Mouse (Mus musculus): ENCODE data around the gene Sik2. TPM values are rescaled to one million over a fixed set of nuclear protein-coding genes. Genes with fewer than 3 reads are reported as not detected.

The Sik2 gene
- polyA plus RNA-seq, 1 experiment from 2014 or later = 18.5 TPM

DNA sequence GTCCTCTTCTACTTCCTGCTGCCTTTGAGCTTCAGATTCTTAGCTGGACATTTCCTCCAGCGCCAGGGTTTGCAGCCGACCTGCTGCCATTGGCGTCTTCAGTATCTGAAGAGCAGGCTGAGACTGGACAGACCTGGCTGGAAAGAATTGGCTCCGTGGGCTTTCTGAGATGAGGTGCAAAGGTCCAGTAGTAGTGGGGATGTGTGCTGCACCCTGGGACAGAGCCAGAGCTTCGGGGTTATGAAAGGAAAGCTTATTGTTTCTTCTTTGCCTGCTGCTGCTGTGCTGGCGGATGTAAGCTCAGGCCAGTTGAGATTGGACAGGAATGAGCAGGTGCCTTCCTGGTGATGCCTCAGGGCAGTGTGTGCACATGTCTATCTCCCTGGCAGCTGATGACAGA lies 134.8 kb downstream of the Sik2 start:
- Histone ChIP-seq H3K4me2 (ENCODE audit: low read depth, low read length) (no peak overlapping the region), H3K27ac (ENCODE audit: low read length) (no peak overlapping the region), H3K36me3 (ENCODE audit: control insufficient read depth, insufficient read depth) (peaks cover 41% of the 10 kb centered on the region), H3K9me3 (replicated peaks; ENCODE audit: control insufficient read depth, low read length) (no peaks in the 10 kb centered on the region), H3K9ac (ENCODE audit: low read length) (no peak overlapping the region), H3K27me3 (ENCODE audit: control insufficient read depth, insufficient read depth, low read length) (no peaks in the 10 kb centered on the region), H3K4me3 (ENCODE audit: low read length) (no peak overlapping the region), H3K4me1 (ENCODE audit: control insufficient read depth, insufficient read depth, low read length) (peaks cover 2% of the 10 kb centered on the region; the same call in 1 of the 2 replicates)
- WGBS = 75% methylated on average over 6 of the region's 6 CpGs
- no peak; the same call in 1 of the 2 replicates for ATAC-seq (replicated peaks; ENCODE audit: extremely low read depth, insufficient read depth, low FRiP score)

DNA sequence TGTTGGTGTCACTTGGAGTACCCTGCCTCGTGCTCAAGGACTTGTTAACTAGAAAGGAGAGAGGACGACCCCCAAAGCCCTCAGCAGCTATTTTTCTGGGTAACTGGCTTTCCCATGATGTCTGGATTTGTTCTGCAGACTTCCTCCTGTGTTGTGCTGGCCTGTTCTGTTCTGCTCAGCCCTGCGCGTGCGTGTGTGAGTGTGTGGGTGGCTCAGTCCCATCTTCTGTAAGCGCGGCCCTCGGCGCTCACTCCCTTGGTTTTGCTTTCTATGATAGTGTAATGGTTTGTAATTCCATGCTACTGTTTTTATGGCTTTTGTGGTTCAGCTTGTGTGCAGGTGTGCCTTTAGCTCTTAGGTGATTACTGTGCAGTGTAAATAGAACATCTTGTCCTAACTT lies 135.7 kb downstream of the Sik2 start:
- WGBS = 90% methylated on average over 9 of the region's 9 CpGs
- no peak overlapping the region for H3K4me3 ChIP-seq (ENCODE audit: low read length)
- H3K4me1 ChIP-seq (ENCODE audit: control insufficient read depth, insufficient read depth, low read length) = peaks cover 2% of the 10 kb centered on the region; the same call in 1 of the 2 replicates
- H3K4me2 ChIP-seq (ENCODE audit: low read depth, low read length) = no peak overlapping the region
- H3K27me3 ChIP-seq (ENCODE audit: control insufficient read depth, insufficient read depth, low read length) = no peaks in the 10 kb centered on the region
- no peaks in the 10 kb centered on the region for H3K9me3 ChIP-seq (replicated peaks; ENCODE audit: control insufficient read depth, low read length)
- H3K36me3 ChIP-seq (ENCODE audit: control insufficient read depth, insufficient read depth) = peaks cover 42% of the 10 kb centered on the region
- H3K27ac ChIP-seq (ENCODE audit: low read length) = no peak overlapping the region
- H3K9ac ChIP-seq (ENCODE audit: low read length) = no peak overlapping the region
- no peak for ATAC-seq (replicated peaks; ENCODE audit: extremely low read depth, insufficient read depth, low FRiP score)

DNA sequence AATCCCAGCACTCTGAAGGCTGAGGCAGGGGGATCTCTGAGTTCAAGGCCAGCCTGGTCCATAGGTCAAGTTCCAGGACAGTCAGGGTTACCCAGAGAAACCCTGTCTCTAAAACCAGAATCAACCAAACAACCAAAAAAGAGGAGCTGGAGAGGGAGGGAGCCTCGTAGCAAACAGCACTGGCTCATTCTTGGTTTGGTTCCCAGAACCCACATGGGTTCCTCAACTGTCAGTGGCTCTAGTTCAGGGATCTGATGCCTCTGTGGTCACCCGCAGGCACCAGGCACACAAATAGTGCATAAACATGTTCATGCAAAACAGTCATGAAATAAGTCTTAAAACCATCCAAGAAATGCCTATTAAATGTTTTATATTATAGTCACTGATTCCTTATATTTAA lies 140.7 kb downstream of the Sik2 start:
- Histone ChIP-seq H3K9me3 (replicated peaks; ENCODE audit: control insufficient read depth, low read length) (no peaks in the 10 kb centered on the region), H3K36me3 (ENCODE audit: control insufficient read depth, insufficient read depth) (peaks cover 42% of the 10 kb centered on the region), H3K27me3 (ENCODE audit: control insufficient read depth, insufficient read depth, low read length) (no peaks in the 10 kb centered on the region), H3K9ac (ENCODE audit: low read length) (no peak overlapping the region), H3K27ac (ENCODE audit: low read length) (no peak overlapping the region), H3K4me3 (ENCODE audit: low read length) (no peak overlapping the region), H3K4me1 (ENCODE audit: control insufficient read depth, insufficient read depth, low read length) (peaks cover 17% of the 10 kb centered on the region), H3K4me2 (ENCODE audit: low read depth, low read length) (no peak overlapping the region)
- ATAC-seq (replicated peaks; ENCODE audit: extremely low read depth, insufficient read depth, low FRiP score) = no peak
- 82% methylated on average over 2 of the region's 2 CpGs for WGBS

DNA sequence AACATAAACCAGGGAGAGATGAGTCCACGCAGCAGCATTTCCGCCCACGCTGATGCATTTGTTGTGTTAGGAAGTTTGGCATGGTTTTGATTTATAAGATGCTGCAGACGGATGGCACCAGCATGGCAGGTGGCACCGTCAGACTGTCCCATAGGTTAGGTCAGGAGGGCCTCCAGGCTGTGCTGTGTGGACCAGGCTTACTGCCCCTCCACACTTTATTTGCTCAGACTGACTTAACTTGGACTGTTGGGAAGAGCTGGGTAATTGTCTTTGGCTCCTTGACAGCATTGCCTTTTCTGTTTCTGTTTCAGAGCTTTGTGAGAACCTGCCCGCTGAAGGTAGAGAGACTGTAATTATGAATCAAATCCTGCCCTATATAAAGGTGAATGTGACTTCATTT lies 141.9 kb downstream of the Sik2 start:
- H3K4me2 ChIP-seq (ENCODE audit: low read depth, low read length) = no peak overlapping the region
- no peak overlapping the region for H3K4me3 ChIP-seq (ENCODE audit: low read length)
- WGBS = 95% methylated on average over 6 of the region's 6 CpGs
- peaks cover 17% of the 10 kb centered on the region for H3K4me1 ChIP-seq (ENCODE audit: control insufficient read depth, insufficient read depth, low read length)
- H3K9me3 ChIP-seq (replicated peaks; ENCODE audit: control insufficient read depth, low read length) = no peaks in the 10 kb centered on the region
- no peak overlapping the region for H3K9ac ChIP-seq (ENCODE audit: low read length)
- H3K27me3 ChIP-seq (ENCODE audit: control insufficient read depth, insufficient read depth, low read length) = no peaks in the 10 kb centered on the region
- no peak for ATAC-seq (replicated peaks; ENCODE audit: extremely low read depth, insufficient read depth, low FRiP score)
- H3K36me3 ChIP-seq (ENCODE audit: control insufficient read depth, insufficient read depth) = peaks cover 50% of the 10 kb centered on the region
- no peak overlapping the region for H3K27ac ChIP-seq (ENCODE audit: low read length)

DNA sequence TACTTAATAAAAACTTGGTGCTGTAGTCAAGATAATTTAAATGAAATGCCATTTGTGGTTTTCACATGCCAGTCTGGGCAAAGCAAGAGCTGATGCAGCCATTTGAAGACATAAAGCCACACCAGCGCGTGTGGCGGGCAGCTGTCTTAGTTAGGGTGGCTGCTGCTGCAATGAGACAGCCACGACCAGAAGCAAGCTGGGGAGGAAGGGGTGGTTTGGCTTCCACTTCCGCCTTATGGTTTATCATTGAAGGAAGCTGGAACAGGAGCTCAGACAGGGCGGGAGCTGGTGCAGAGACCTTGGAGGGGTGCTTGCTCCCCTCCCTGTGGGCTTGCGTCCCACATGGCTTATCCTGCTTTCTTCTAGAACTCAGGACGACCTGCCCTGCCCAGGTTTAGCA lies 143.1 kb downstream of the Sik2 start:
- Histone ChIP-seq H3K9me3 (replicated peaks; ENCODE audit: control insufficient read depth, low read length) (no peaks in the 10 kb centered on the region), H3K27ac (ENCODE audit: low read length) (no peak overlapping the region; the same call in 1 of the 2 replicates), H3K4me3 (ENCODE audit: low read length) (no peak overlapping the region), H3K9ac (ENCODE audit: low read length) (0 out of 2 replicates have a peak overlapping the region, but pooled peaks have one; percentile 14), H3K4me2 (ENCODE audit: low read depth, low read length) (no peak overlapping the region), H3K36me3 (ENCODE audit: control insufficient read depth, insufficient read depth) (peaks cover 58% of the 10 kb centered on the region), H3K4me1 (ENCODE audit: control insufficient read depth, insufficient read depth, low read length) (peaks cover 17% of the 10 kb centered on the region), H3K27me3 (ENCODE audit: control insufficient read depth, insufficient read depth, low read length) (no peaks in the 10 kb centered on the region)
- ATAC-seq (replicated peaks; ENCODE audit: extremely low read depth, insufficient read depth, low FRiP score) = no peak
- 56% methylated on average over 8 of the region's 8 CpGs for WGBS

DNA sequence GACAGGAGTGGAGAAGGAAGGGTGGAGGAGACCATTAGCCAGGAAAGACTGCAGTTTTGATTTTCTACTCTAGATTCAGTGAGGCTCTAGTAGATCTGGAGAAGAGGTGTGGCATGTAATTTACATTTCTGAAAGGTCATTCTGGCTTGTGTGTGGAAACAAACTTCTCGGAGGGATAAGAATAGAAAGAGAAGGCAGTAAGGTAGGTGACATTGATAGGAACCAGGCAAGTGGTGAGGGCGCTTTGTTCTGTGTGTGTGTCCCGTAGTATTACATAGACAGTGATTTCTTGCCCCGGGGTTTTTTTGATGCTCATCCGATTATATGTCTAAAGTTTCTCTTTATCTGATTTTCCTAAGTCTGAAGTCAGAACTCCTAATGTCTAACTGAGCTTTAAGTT lies 144.0 kb downstream of the Sik2 start:
- Histone ChIP-seq H3K27ac (ENCODE audit: low read length) (peak overlapping the region; percentile 89), H3K9ac (ENCODE audit: low read length) (peak overlapping the region; percentile 40; the same call in 1 of the 2 replicates)
- ATAC-seq (replicated peaks; ENCODE audit: extremely low read depth, insufficient read depth, low FRiP score) = peak; percentile 86

DNA sequence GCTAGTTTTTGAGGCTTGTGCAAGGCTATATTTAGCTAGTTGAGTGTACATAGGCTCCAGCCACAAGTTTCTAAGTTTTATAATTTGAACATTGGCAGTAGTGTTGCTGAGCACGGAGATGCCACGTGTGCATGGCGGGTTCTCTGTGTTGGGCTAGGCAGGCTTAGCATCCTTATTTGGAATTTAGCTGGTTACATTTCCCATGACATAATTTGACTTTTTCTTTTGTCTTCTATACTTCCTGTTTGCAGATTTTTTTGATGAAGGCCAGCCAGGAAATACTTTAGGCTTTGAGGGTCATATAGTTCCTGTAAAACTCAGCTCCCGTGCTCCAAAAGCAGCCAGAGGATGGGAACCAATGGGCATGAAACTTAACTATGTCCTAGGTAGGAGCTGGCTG lies 145.0 kb downstream of the Sik2 start:
- H3K4me2 ChIP-seq (ENCODE audit: low read depth, low read length) = no peak overlapping the region
- ATAC-seq (replicated peaks; ENCODE audit: extremely low read depth, insufficient read depth, low FRiP score) = no peak
- H3K27ac ChIP-seq (ENCODE audit: low read length) = peak overlapping the region; percentile 15; the same call in 1 of the 2 replicates
- H3K4me1 ChIP-seq (ENCODE audit: control insufficient read depth, insufficient read depth, low read length) = peaks cover 17% of the 10 kb centered on the region
- peaks cover 51% of the 10 kb centered on the region for H3K36me3 ChIP-seq (ENCODE audit: control insufficient read depth, insufficient read depth)
- H3K4me3 ChIP-seq (ENCODE audit: low read length) = no peak overlapping the region
- no peaks in the 10 kb centered on the region for H3K27me3 ChIP-seq (ENCODE audit: control insufficient read depth, insufficient read depth, low read length)
- H3K9ac ChIP-seq (ENCODE audit: low read length) = no peak overlapping the region
- H3K9me3 ChIP-seq (replicated peaks; ENCODE audit: control insufficient read depth, low read length) = no peaks in the 10 kb centered on the region
- 73% methylated on average over 4 of the region's 4 CpGs for WGBS

More for the DNA sequence above, 144.0 kb downstream of the Sik2 start:
- Histone ChIP-seq H3K4me1 (ENCODE audit: control insufficient read depth, insufficient read depth, low read length) (peaks cover 17% of the 10 kb centered on the region), H3K4me2 (ENCODE audit: low read depth, low read length) (peak overlapping the region; percentile 48), H3K27me3 (ENCODE audit: control insufficient read depth, insufficient read depth, low read length) (no peaks in the 10 kb centered on the region), H3K9me3 (replicated peaks; ENCODE audit: control insufficient read depth, low read length) (no peaks in the 10 kb centered on the region), H3K36me3 (ENCODE audit: control insufficient read depth, insufficient read depth) (peaks cover 49% of the 10 kb centered on the region), H3K4me3 (ENCODE audit: low read length) (no peak overlapping the region)
- WGBS = 43% methylated on average over 5 of the region's 5 CpGs

DNA sequence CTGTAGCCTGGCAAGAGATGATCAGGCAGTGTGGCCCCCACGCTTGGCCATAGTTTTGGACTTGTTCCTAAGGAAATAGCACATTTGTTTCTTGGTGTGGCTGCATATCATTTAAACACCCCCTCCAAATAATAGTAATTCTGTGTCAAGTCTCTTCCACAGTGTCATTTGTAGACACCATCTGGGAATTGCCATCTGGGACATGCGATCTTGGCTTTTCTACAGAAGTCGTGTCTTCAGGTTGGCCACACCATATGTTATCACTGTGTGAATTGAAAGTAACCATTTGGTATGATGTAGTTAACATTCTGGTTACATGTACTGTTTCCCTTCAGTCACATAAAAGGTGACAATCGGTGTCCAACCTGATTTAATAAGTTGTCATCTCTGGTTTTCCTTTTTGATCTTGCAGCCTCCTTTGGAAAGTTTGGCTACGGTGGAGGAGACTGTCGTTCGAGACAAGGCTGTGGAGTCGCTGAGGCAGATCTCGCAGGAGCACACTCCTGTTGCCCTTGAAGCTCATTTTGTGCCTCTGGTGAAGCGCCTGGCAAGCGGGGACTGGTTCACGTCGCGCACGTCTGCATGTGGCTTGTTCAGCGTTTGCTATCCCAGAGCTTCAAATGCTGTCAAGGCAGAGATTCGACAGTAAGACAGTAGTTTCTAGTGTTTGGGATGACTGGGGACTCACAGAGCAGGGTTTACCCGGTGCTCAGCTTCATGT lies 147.6 kb downstream of the Sik2 start:
- Histone ChIP-seq H3K4me3 (ENCODE audit: low read length) (no peak overlapping the region), H3K4me1 (ENCODE audit: control insufficient read depth, insufficient read depth, low read length) (peaks cover 23% of the 10 kb centered on the region), H3K36me3 (ENCODE audit: control insufficient read depth, insufficient read depth) (peaks cover 32% of the 10 kb centered on the region), H3K4me2 (ENCODE audit: low read depth, low read length) (no peak overlapping the region), H3K27me3 (ENCODE audit: control insufficient read depth, insufficient read depth, low read length) (no peaks in the 10 kb centered on the region), H3K27ac (ENCODE audit: low read length) (no peak overlapping the region), H3K9ac (ENCODE audit: low read length) (no peak overlapping the region), H3K9me3 (replicated peaks; ENCODE audit: control insufficient read depth, low read length) (no peaks in the 10 kb centered on the region)
- no peak for ATAC-seq (replicated peaks; ENCODE audit: extremely low read depth, insufficient read depth, low FRiP score)
- 86% methylated on average over 18 of the region's 18 CpGs for WGBS

DNA sequence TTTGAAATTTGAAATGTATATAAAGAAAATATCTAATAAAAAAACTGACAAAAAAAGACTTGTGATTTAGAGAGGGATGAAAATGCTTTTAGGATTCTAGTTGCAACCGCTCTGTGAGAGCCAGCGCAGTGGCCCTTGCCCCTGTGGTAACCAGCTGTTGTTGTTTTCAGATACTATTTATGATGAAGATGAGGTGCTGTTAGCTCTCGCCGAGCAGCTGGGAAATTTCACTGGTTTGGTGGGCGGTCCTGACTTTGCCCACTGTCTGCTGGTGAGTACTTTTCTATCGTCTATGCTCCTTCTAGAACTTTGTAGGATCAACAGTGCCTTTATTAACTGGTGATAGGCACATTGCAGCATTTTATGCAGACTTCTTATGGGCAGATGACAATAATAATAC lies 150.2 kb downstream of the Sik2 start:
- no peak overlapping the region for H3K4me2 ChIP-seq (ENCODE audit: low read depth, low read length)
- no peaks in the 10 kb centered on the region for H3K27me3 ChIP-seq (ENCODE audit: control insufficient read depth, insufficient read depth, low read length)
- H3K4me3 ChIP-seq (ENCODE audit: low read length) = no peak overlapping the region
- H3K9me3 ChIP-seq (replicated peaks; ENCODE audit: control insufficient read depth, low read length) = no peaks in the 10 kb centered on the region
- peaks cover 13% of the 10 kb centered on the region for H3K4me1 ChIP-seq (ENCODE audit: control insufficient read depth, insufficient read depth, low read length)
- WGBS = 89% methylated on average over 6 of the region's 6 CpGs
- H3K36me3 ChIP-seq (ENCODE audit: control insufficient read depth, insufficient read depth) = peaks cover 29% of the 10 kb centered on the region
- no peak for ATAC-seq (replicated peaks; ENCODE audit: extremely low read depth, insufficient read depth, low FRiP score)
- no peak overlapping the region for H3K27ac ChIP-seq (ENCODE audit: low read length)
- H3K9ac ChIP-seq (ENCODE audit: low read length) = no peak overlapping the region
